ENCODE assay signal across 10 mouse cellular contexts in genomic region chr7:122242260-122242659, GRCm38 (mm10). TPM values are rescaled to one million over a fixed set of nuclear protein-coding genes. Genes with fewer than 3 reads are reported as not detected.
DNase-seq lines count a peak whose midpoint lies in the region; ATAC-seq lines count a peak whose summit lies in the region.
"Had no signal": no experiment of that assay in that cellular context is flagged by ENCODE, and none has a peak within 500 bp of the region (broad histone marks: within the 10 kb centered on the region; RNA-seq: fewer than 3 reads in every experiment).

No protein-coding gene starts in this region.

- DNase-seq in hindbrain, embryonic 11.5 days (ENCODE audit: low spot score): peak; percentile 49
- DNase-seq in A20 (ENCODE audit: low read depth, low spot score) (peak; percentile 79), NIH3T3 (ENCODE audit: low read depth) (peak; percentile 46)
- peak; percentile 60 for DNase-seq in embryo, embryonic 10.5 days (ENCODE audit: low spot score)
- no peak for DNase-seq in urinary bladder, postnatal 10 days (ENCODE audit: low spot score)
- DNase-seq: liver, embryonic 13.5 days had no signal

- H3K4me1 ChIP-seq in hindbrain, embryonic 11.5 days (replicated peaks; ENCODE audit: control insufficient read depth, insufficient read depth, low read length): no peaks in the 10 kb centered on the region
- H3K4me1 ChIP-seq in hindbrain, embryonic 13.5 days (replicated peaks): 0 out of 2 replicates have a peak, but pooled peaks cover 3% of the 10 kb centered on the region
- no peaks in the 10 kb centered on the region for H3K4me1 ChIP-seq in intestine, embryonic 16.5 days (ENCODE audit: control insufficient read depth, insufficient read depth, low read length)
- H3K4me1 ChIP-seq in midbrain, embryonic 15.5 days: no peaks in the 10 kb centered on the region
- H3K4me1 ChIP-seq: liver, embryonic 13.5 days had no signal

- H3K4me3 ChIP-seq in hindbrain, embryonic 11.5 days (ENCODE audit: low read depth, low read length): no peak overlapping the region
- H3K4me3 ChIP-seq in hindbrain, embryonic 13.5 days: no peak overlapping the region
- H3K4me3 ChIP-seq in intestine, embryonic 16.5 days (ENCODE audit: low read length): no peak overlapping the region
- no peak overlapping the region for H3K4me3 ChIP-seq in midbrain, embryonic 15.5 days
- H3K4me3 ChIP-seq: liver, embryonic 13.5 days had no signal

- no peaks in the 10 kb centered on the region for H3K27me3 ChIP-seq in hindbrain, embryonic 11.5 days (ENCODE audit: control insufficient read depth, insufficient read depth, low read length)
- H3K27me3 ChIP-seq in hindbrain, embryonic 13.5 days: no peaks in the 10 kb centered on the region
- H3K27me3 ChIP-seq in intestine, embryonic 16.5 days (replicated peaks; ENCODE audit: control insufficient read depth, insufficient read depth, low read length): no peaks in the 10 kb centered on the region
- H3K27me3 ChIP-seq in midbrain, embryonic 15.5 days (replicated peaks): no peaks in the 10 kb centered on the region
- H3K27me3 ChIP-seq: liver, embryonic 13.5 days had no signal

- no peak overlapping the region for H3K4me2 ChIP-seq in hindbrain, embryonic 11.5 days (replicated peaks; ENCODE audit: low read depth, low read length)
- no peak overlapping the region for H3K4me2 ChIP-seq in hindbrain, embryonic 13.5 days
- no peak overlapping the region for H3K4me2 ChIP-seq in intestine, embryonic 16.5 days (ENCODE audit: low read depth, low read length)
- H3K4me2 ChIP-seq in midbrain, embryonic 15.5 days: no peak overlapping the region
- H3K4me2 ChIP-seq: liver, embryonic 13.5 days had no signal

- 47% methylated on average over 1 of the region's 1 CpGs for WGBS in hindbrain, embryonic 11.5 days
- WGBS in hindbrain, embryonic 13.5 days: 51% methylated on average over 1 of the region's 1 CpGs
- 46% methylated on average over 1 of the region's 1 CpGs for WGBS in intestine, embryonic 16.5 days
- 44% methylated on average over 1 of the region's 1 CpGs for WGBS in midbrain, embryonic 15.5 days

- no peaks in the 10 kb centered on the region for H3K9me3 ChIP-seq in hindbrain, embryonic 11.5 days (ENCODE audit: control insufficient read depth, low read length)
- no peaks in the 10 kb centered on the region for H3K9me3 ChIP-seq in hindbrain, embryonic 13.5 days
- no peaks in the 10 kb centered on the region for H3K9me3 ChIP-seq in intestine, embryonic 16.5 days (ENCODE audit: control insufficient read depth, low read length)
- no peaks in the 10 kb centered on the region for H3K9me3 ChIP-seq in midbrain, embryonic 15.5 days
- H3K9me3 ChIP-seq: liver, embryonic 13.5 days had no signal

- H3K36me3 ChIP-seq in hindbrain, embryonic 11.5 days (ENCODE audit: control insufficient read depth, insufficient read depth, low read length): no peaks in the 10 kb centered on the region
- no peaks in the 10 kb centered on the region for H3K36me3 ChIP-seq in hindbrain, embryonic 13.5 days
- no peaks in the 10 kb centered on the region for H3K36me3 ChIP-seq in intestine, embryonic 16.5 days (ENCODE audit: control insufficient read depth, insufficient read depth, low read length)
- no peaks in the 10 kb centered on the region for H3K36me3 ChIP-seq in midbrain, embryonic 15.5 days (replicated peaks)
- H3K36me3 ChIP-seq: liver, embryonic 13.5 days had no signal

- H3K27ac ChIP-seq in hindbrain, embryonic 11.5 days (ENCODE audit: low read depth, low read length): no peak overlapping the region
- no peak overlapping the region for H3K27ac ChIP-seq in hindbrain, embryonic 13.5 days
- no peak overlapping the region for H3K27ac ChIP-seq in intestine, embryonic 16.5 days (ENCODE audit: low read length)
- no peak overlapping the region for H3K27ac ChIP-seq in midbrain, embryonic 15.5 days
- H3K27ac ChIP-seq: liver, embryonic 13.5 days had no signal

- no peak overlapping the region for H3K9ac ChIP-seq in hindbrain, embryonic 11.5 days (ENCODE audit: low read depth, low read length)
- no peak overlapping the region for H3K9ac ChIP-seq in hindbrain, embryonic 13.5 days
- H3K9ac ChIP-seq in intestine, embryonic 16.5 days (ENCODE audit: low read depth, low read length): no peak overlapping the region
- H3K9ac ChIP-seq in midbrain, embryonic 15.5 days: no peak overlapping the region
- H3K9ac ChIP-seq: liver, embryonic 13.5 days had no signal

- ATAC-seq in hindbrain, embryonic 11.5 days (ENCODE audit: low FRiP score): no peak
- no peak for ATAC-seq in hindbrain, embryonic 13.5 days (ENCODE audit: low FRiP score)
- peak; percentile 60 for ATAC-seq in intestine, embryonic 16.5 days
- ATAC-seq in midbrain, embryonic 15.5 days (replicated peaks): peak; percentile 52; the same call in 1 of the 2 replicates

RNA-seq across cellular contexts. Expression of gene Chp2, which starts 23.0 kb away (rescaled TPM):
- 0.11 and 0.14 TPM in 2 replicates for polyA plus RNA-seq in hindbrain, embryonic 11.5 days (2014; fragmentation: Nextera tagmentation; extraction: Ambion mirVana)
- 1.2 and 1.4 TPM in 2 replicates for polyA plus RNA-seq in hindbrain, embryonic 13.5 days (2015; fragmentation: Nextera tagmentation; extraction: Ambion mirVana)
- 9.6 and 10.1 TPM in 2 replicates for polyA plus RNA-seq in intestine, embryonic 16.5 days (2015; fragmentation: Nextera tagmentation; extraction: Ambion mirVana)
- polyA plus RNA-seq in midbrain, embryonic 15.5 days (2015; fragmentation: Nextera tagmentation; extraction: Ambion mirVana): 1.3 and 1.6 TPM in 2 replicates
- polyA plus RNA-seq: stomach, embryonic 14.5 days had no signal

RNA-seq across cellular contexts. Expression of gene Prkcb, which starts 46.3 kb away (rescaled TPM):
- polyA plus RNA-seq in hindbrain, embryonic 11.5 days (2014; fragmentation: Nextera tagmentation; extraction: Ambion mirVana): 17.8 and 22.3 TPM in 2 replicates
- 58.1 and 62.7 TPM in 2 replicates for polyA plus RNA-seq in hindbrain, embryonic 13.5 days (2015; fragmentation: Nextera tagmentation; extraction: Ambion mirVana)
- 4.1 and 7.2 TPM in 2 replicates for polyA plus RNA-seq in intestine, embryonic 16.5 days (2015; fragmentation: Nextera tagmentation; extraction: Ambion mirVana)
- 107 and 117 TPM in 2 replicates for polyA plus RNA-seq in midbrain, embryonic 15.5 days (2015; fragmentation: Nextera tagmentation; extraction: Ambion mirVana)

RNA-seq across cellular contexts. Expression of gene Ern2, which starts 56.3 kb away (rescaled TPM):
- polyA plus RNA-seq in hindbrain, embryonic 11.5 days (2014; fragmentation: Nextera tagmentation; extraction: Ambion mirVana): 0.07 and 0.19 TPM in 2 replicates
- 0.97 and 1.1 TPM in 2 replicates for polyA plus RNA-seq in hindbrain, embryonic 13.5 days (2015; fragmentation: Nextera tagmentation; extraction: Ambion mirVana)
- 8.5 and 9.4 TPM in 2 replicates for polyA plus RNA-seq in intestine, embryonic 16.5 days (2015; fragmentation: Nextera tagmentation; extraction: Ambion mirVana)
- polyA plus RNA-seq in midbrain, embryonic 15.5 days (2015; fragmentation: Nextera tagmentation; extraction: Ambion mirVana): 1.9 and 2.7 TPM in 2 replicates
- polyA plus RNA-seq: liver, embryonic 13.5 days had no signal

Comparison
In these comparisons a context has a peak if more than half of its experiments do, and no peak if none do; other contexts are left out.
1. ATAC-seq: peak in intestine, embryonic 16.5 days (single experiment) and midbrain, embryonic 15.5 days (single experiment); none in hindbrain, embryonic 11.5 days (single experiment) and hindbrain, embryonic 13.5 days (single experiment).